Mouse (Mus musculus) megakaryocyte, embryonic 14.5 days (primary cell): ENCODE measurements around the gene Hsd17b3. TPM values are rescaled to one million over a fixed set of nuclear protein-coding genes. Genes with fewer than 3 reads are reported as not detected.
"Not testable (repeated sequence)": the region's sequence is repeated elsewhere in the genome, so short reads cannot be mapped to it uniquely, and the experiment has no call there.

Experiments
- H3K27me3 ChIP-seq: replicated peaks from 2 replicates; pipeline ENCODE3; 2012; ENCODE audit warnings: inconsistent platforms
- H3K36me3 ChIP-seq: replicated peaks from 2 replicates; pipeline ENCODE3; 2012; ENCODE audit warnings: low read length, inconsistent platforms, mixed read lengths
- H3K4me1 ChIP-seq: 2 replicates; pipeline ENCODE4 v1.6.1; 2012; ENCODE audit warnings: inconsistent platforms
- H3K4me3 ChIP-seq: replicated peaks from 2 replicates; pipeline ENCODE3; 2012; ENCODE audit warnings: moderate library complexity, mild to moderate bottlenecking, inconsistent platforms
- H3K9me3 ChIP-seq: 2 replicates; pipeline ENCODE4 v1.6.1; 2012; ENCODE audit warnings: inconsistent platforms
- FLI1 ChIP-seq: IDR thresholded peaks from 2 replicates; pipeline ENCODE4 v1.6.1; 2012; ENCODE audit warnings: low read length, inconsistent platforms, mixed read lengths
- GATA1 ChIP-seq: IDR thresholded peaks from 3 replicates; pipeline ENCODE4 v1.6.1; 2012; ENCODE audit warnings: mixed read lengths, low read length, inconsistent platforms, borderline replicate concordance
- polyA plus RNA-seq: library from polyadenylated mRNA; stranded (reverse); fragments of >175 nt; gene quantifications from 2 replicates; pipeline ENCODE4 v1.2.3, GENCODE M21; 2012; ENCODE audit warnings: low replicate concordance; ENCODE audit not compliant: insufficient read depth

Gene Hsd17b3
- polyA plus RNA-seq, 1 experiment, result not detected

GRCm38 (mm10) chr13:64086036-64086435, 3.0 kb downstream of the Hsd17b3 start:
- no peak overlapping the region for H3K4me3 ChIP-seq
- H3K9me3 ChIP-seq, result no peaks in the 10 kb centered on the region
- no peaks in the 10 kb centered on the region for H3K4me1 ChIP-seq
- TF ChIP-seq FLI1 (no peak), GATA1 (no peak)
- peaks cover 20% of the 10 kb centered on the region for H3K27me3 ChIP-seq
- H3K36me3 ChIP-seq, result no peaks in the 10 kb centered on the region

GRCm38 (mm10) chr13:64083331-64083730, 5.7 kb downstream of the Hsd17b3 start:
- Histone ChIP-seq H3K4me1 (peaks cover 5% of the 10 kb centered on the region; the same call in 1 of the 2 replicates), H3K4me3 (no peak overlapping the region), H3K36me3 (no peaks in the 10 kb centered on the region), H3K27me3 (peaks cover 25% of the 10 kb centered on the region), H3K9me3 (no peaks in the 10 kb centered on the region)
- TF ChIP-seq GATA1, result no peak
- TF ChIP-seq FLI1, result no peak

- H3K36me3 ChIP-seq, result no peaks in the 10 kb centered on the region
- TF ChIP-seq FLI1 (no peak), GATA1 (no peak)
- no peaks in the 10 kb centered on the region for H3K9me3 ChIP-seq
- no peak overlapping the region for H3K4me3 ChIP-seq
- peaks cover 6% of the 10 kb centered on the region for H3K4me1 ChIP-seq
- H3K27me3 ChIP-seq, result peaks cover 22% of the 10 kb centered on the region
Measured at GRCm38 (mm10) chr13:64081012-64081919, 7.8 kb downstream of the Hsd17b3 start.

GRCm38 (mm10) chr13:64077591-64077990, 11.4 kb downstream of the Hsd17b3 start:
- no peak overlapping the region for H3K4me3 ChIP-seq
- TF ChIP-seq GATA1, result no peak
- TF ChIP-seq FLI1, result no peak
- peaks cover 12% of the 10 kb centered on the region for H3K4me1 ChIP-seq
- H3K27me3 ChIP-seq, result peaks cover 18% of the 10 kb centered on the region
- H3K36me3 ChIP-seq, result no peaks in the 10 kb centered on the region
- H3K9me3 ChIP-seq, result no peaks in the 10 kb centered on the region

GRCm38 (mm10) chr13:64076074-64076473, 13.0 kb downstream of the Hsd17b3 start:
- peaks cover 12% of the 10 kb centered on the region for H3K4me1 ChIP-seq
- H3K36me3 ChIP-seq, result no peaks in the 10 kb centered on the region
- H3K9me3 ChIP-seq, result no peaks in the 10 kb centered on the region
- TF ChIP-seq GATA1 (no peak), FLI1 (no peak)
- H3K27me3 ChIP-seq, result peaks cover 12% of the 10 kb centered on the region
- H3K4me3 ChIP-seq, result no peak overlapping the region

- Histone ChIP-seq H3K27me3 (peaks cover 30% of the 10 kb centered on the region), H3K4me3 (no peak overlapping the region), H3K4me1 (peaks cover 3% of the 10 kb centered on the region; the same call in 1 of the 2 replicates), H3K9me3 (no peaks in the 10 kb centered on the region), H3K36me3 (no peaks in the 10 kb centered on the region)
- TF ChIP-seq FLI1, result no peak
- TF ChIP-seq GATA1, result no peak
Measured at GRCm38 (mm10) chr13:64066653-64067052, 22.4 kb downstream of the Hsd17b3 start.

GRCm38 (mm10) chr13:64064276-64064675, 24.8 kb downstream of the Hsd17b3 start:
- TF ChIP-seq GATA1 (no peak), FLI1 (no peak)
- Histone ChIP-seq H3K4me3 (no peak overlapping the region), H3K9me3 (no peaks in the 10 kb centered on the region), H3K36me3 (no peaks in the 10 kb centered on the region), H3K27me3 (peaks cover 27% of the 10 kb centered on the region), H3K4me1 (peaks cover 3% of the 10 kb centered on the region; the same call in 1 of the 2 replicates)

- H3K4me3 ChIP-seq, result no peak overlapping the region
- peaks cover 18% of the 10 kb centered on the region for H3K27me3 ChIP-seq
- H3K9me3 ChIP-seq, result no peaks in the 10 kb centered on the region; the same call in 1 of the 2 replicates
- H3K36me3 ChIP-seq, result no peaks in the 10 kb centered on the region
- H3K4me1 ChIP-seq, result no peaks in the 10 kb centered on the region
- TF ChIP-seq FLI1 (no peak), GATA1 (no peak)
Measured at GRCm38 (mm10) chr13:64060935-64061506, 28.0 kb downstream of the Hsd17b3 start.

GRCm38 (mm10) chr13:64053959-64054358, 35.1 kb downstream of the Hsd17b3 start:
- Histone ChIP-seq H3K4me1 (no peaks in the 10 kb centered on the region), H3K27me3 (no peaks in the 10 kb centered on the region), H3K4me3 (no peak overlapping the region), H3K9me3 (peaks cover 25% of the 10 kb centered on the region), H3K36me3 (no peaks in the 10 kb centered on the region)
- TF ChIP-seq FLI1 (no peak), GATA1 (no peak)

- peaks cover 25% of the 10 kb centered on the region for H3K9me3 ChIP-seq
- not testable (repeated sequence) for H3K4me3 ChIP-seq, H3K36me3 ChIP-seq, H3K4me1 ChIP-seq, H3K27me3 ChIP-seq
Measured at GRCm38 (mm10) chr13:64052281-64052680, 36.7 kb downstream of the Hsd17b3 start.
